In the genomic region with DNA sequence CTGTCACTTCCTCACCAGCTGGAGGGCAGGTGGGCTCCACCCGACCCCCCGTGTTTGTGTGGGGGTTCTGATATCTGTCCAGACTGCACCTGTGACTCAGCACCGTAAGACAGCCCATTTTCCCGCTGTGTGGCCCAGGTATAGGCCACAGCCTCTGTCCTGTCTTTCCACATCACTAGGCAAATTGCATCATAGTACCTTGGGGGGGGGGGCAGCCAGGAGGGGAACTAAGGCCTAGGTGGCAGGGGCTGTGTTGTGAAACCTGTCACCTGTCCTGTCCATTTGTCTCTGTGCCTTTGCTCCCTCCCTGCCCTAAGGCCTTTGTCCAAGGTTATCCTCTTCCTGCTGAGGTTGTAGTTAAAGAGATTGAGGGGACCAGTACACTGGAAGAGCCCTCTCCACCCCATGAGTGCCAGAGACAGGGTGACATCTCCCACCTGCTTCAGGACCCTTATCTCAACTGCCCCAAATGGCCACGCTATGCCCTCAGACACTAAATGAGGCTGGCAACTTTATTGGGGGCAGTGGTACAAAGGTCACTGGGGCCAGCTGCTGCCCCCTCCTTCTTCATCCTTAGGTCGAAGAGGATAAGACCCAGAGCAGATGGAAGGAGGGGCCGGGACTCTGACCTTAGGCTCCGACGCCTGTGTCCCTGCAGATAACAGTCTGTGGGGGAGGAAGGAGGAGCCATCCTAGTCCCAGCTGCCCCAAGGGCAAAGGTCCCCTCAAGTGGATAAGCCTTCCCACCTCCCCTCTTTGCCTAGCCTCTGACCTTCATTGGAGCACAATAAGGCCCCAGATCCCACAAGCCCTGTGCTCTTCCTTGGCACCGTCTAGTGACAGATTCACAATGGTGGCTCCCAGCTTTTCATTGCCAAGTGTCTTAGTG, we compare ENCODE assay signal across 12 mouse cellular contexts. TPM values are rescaled to one million over a fixed set of nuclear protein-coding genes. Genes with fewer than 3 reads are reported as not detected.
DNase-seq lines count a peak whose midpoint lies in the region; ATAC-seq lines count a peak whose summit lies in the region.
"Had no signal": no experiment of that assay in that cellular context is flagged by ENCODE, and none has a peak within 500 bp of the region (broad histone marks: within the 10 kb centered on the region; RNA-seq: fewer than 3 reads in every experiment).

No protein-coding gene starts in this region.

- peak overlapping the region; percentile 89 for H3K4me2 ChIP-seq in heart, embryonic 11.5 days
- peak overlapping the region; percentile 97 for H3K4me2 ChIP-seq in stomach, embryonic 15.5 days
- H3K4me2 ChIP-seq in forebrain, embryonic 11.5 days (ENCODE audit: low read depth, low read length, severe bottlenecking), result no peak overlapping the region

- WGBS in heart, embryonic 11.5 days (ENCODE audit: insufficient replicate concordance), result 45% methylated on average over 10 of the region's 10 CpGs
- WGBS in limb, embryonic 10.5 days, result 52% methylated on average over 10 of the region's 10 CpGs
- 39% methylated on average over 10 of the region's 10 CpGs for WGBS in stomach, embryonic 15.5 days
- WGBS in forebrain, embryonic 11.5 days, result 75% methylated on average over 10 of the region's 10 CpGs

- no peak for DNase-seq in heart, adult 9 months (ENCODE audit: low spot score in 2 of 2)
- DNase-seq in spleen, postnatal 10 days (ENCODE audit: low spot score in 2 of 2), result peak; percentile 55 to 76
- no peak for DNase-seq in spleen, adult 18-20 months
- DNase-seq in limb, embryonic 10.5 days (ENCODE audit: low spot score), result no peak
- no peak for DNase-seq in adrenal gland, postnatal 25 days
- no peak for DNase-seq in forebrain, embryonic 11.5 days (ENCODE audit: low spot score)
- DNase-seq: adrenal gland, postnatal 10 days had no signal

- no peaks in the 10 kb centered on the region for H3K9me3 ChIP-seq in heart, embryonic 11.5 days (replicated peaks; ENCODE audit: control insufficient read depth, low read length)
- H3K9me3 ChIP-seq in limb, embryonic 10.5 days (replicated peaks), result no peaks in the 10 kb centered on the region
- no peaks in the 10 kb centered on the region for H3K9me3 ChIP-seq in stomach, embryonic 15.5 days
- H3K9me3 ChIP-seq in forebrain, embryonic 11.5 days (ENCODE audit: control insufficient read depth, low read length), result no peaks in the 10 kb centered on the region
- H3K9me3 ChIP-seq: embryonic facial prominence, embryonic 15.5 days; limb, embryonic 13.5 days had no signal

- H3K4me3 ChIP-seq in heart, embryonic 11.5 days (ENCODE audit: low read depth, low read length), result peak overlapping the region; percentile 19; the same call in 1 of the 2 replicates
- 0 out of 2 replicates have a peak overlapping the region, but pooled peaks have one; percentile 7 for H3K4me3 ChIP-seq in limb, embryonic 10.5 days
- H3K4me3 ChIP-seq in stomach, embryonic 15.5 days (replicated peaks), result 0 out of 2 replicates have a peak overlapping the region, but pooled peaks have one; percentile 50
- no peak overlapping the region for H3K4me3 ChIP-seq in forebrain, embryonic 11.5 days (ENCODE audit: low read depth, low read length)
- H3K4me3 ChIP-seq: embryonic facial prominence, embryonic 15.5 days; limb, embryonic 13.5 days had no signal

- no peak overlapping the region for H3K9ac ChIP-seq in heart, embryonic 11.5 days (ENCODE audit: low read depth, low read length)
- no peak overlapping the region for H3K9ac ChIP-seq in stomach, embryonic 15.5 days
- no peak overlapping the region; the same call in 1 of the 2 replicates for H3K9ac ChIP-seq in forebrain, embryonic 11.5 days (ENCODE audit: low read length)
- H3K9ac ChIP-seq: embryonic facial prominence, embryonic 15.5 days; limb, embryonic 13.5 days had no signal

- H3K36me3 ChIP-seq in heart, embryonic 11.5 days (ENCODE audit: control insufficient read depth, insufficient read depth, low read length), result no peaks in the 10 kb centered on the region
- peaks cover 4% of the 10 kb centered on the region; the same call in 1 of the 2 replicates for H3K36me3 ChIP-seq in limb, embryonic 10.5 days
- peaks cover 6% of the 10 kb centered on the region; the same call in 1 of the 2 replicates for H3K36me3 ChIP-seq in stomach, embryonic 15.5 days
- no peaks in the 10 kb centered on the region for H3K36me3 ChIP-seq in forebrain, embryonic 11.5 days (ENCODE audit: control insufficient read depth, insufficient read depth, low read length)
- H3K36me3 ChIP-seq: embryonic facial prominence, embryonic 15.5 days; limb, embryonic 13.5 days had no signal

- peaks cover 38% of the 10 kb centered on the region for H3K27me3 ChIP-seq in heart, embryonic 11.5 days (ENCODE audit: control insufficient read depth, insufficient read depth, low read length)
- peaks cover 82% of the 10 kb centered on the region for H3K27me3 ChIP-seq in limb, embryonic 10.5 days (ENCODE audit: low read depth, poor library complexity, severe bottlenecking)
- no peaks in the 10 kb centered on the region for H3K27me3 ChIP-seq in stomach, embryonic 15.5 days (replicated peaks)
- H3K27me3 ChIP-seq in forebrain, embryonic 11.5 days (ENCODE audit: control insufficient read depth, insufficient read depth, low read length), result peaks cover 2% of the 10 kb centered on the region

- 0 out of 2 replicates have a peak, but pooled peaks have one; percentile 32 for ATAC-seq in heart, embryonic 11.5 days (replicated peaks; ENCODE audit: insufficient number of reproducible peaks, low FRiP score, low TSS enrichment)
- ATAC-seq in stomach, embryonic 15.5 days (ENCODE audit: insufficient read depth, low FRiP score, low read depth), result peak; percentile 24; the same call in 1 of the 2 replicates
- ATAC-seq in forebrain, embryonic 11.5 days (replicated peaks; ENCODE audit: low FRiP score), result no peak

- H3K27ac ChIP-seq in heart, embryonic 11.5 days (ENCODE audit: low read depth, low read length), result peak overlapping the region; percentile 75
- no peak overlapping the region for H3K27ac ChIP-seq in limb, embryonic 10.5 days
- H3K27ac ChIP-seq in stomach, embryonic 15.5 days, result peak overlapping the region; percentile 78
- no peak overlapping the region for H3K27ac ChIP-seq in forebrain, embryonic 11.5 days (ENCODE audit: low read depth, low read length)
- H3K27ac ChIP-seq: embryonic facial prominence, embryonic 15.5 days; limb, embryonic 13.5 days had no signal

- H3K4me1 ChIP-seq in heart, embryonic 11.5 days (ENCODE audit: control insufficient read depth, insufficient read depth, low read length), result peaks cover 9% of the 10 kb centered on the region
- peaks cover 30% of the 10 kb centered on the region for H3K4me1 ChIP-seq in limb, embryonic 10.5 days
- peaks cover 30% of the 10 kb centered on the region for H3K4me1 ChIP-seq in stomach, embryonic 15.5 days
- peaks cover 7% of the 10 kb centered on the region for H3K4me1 ChIP-seq in forebrain, embryonic 11.5 days (replicated peaks; ENCODE audit: control insufficient read depth, insufficient read depth, low read length)

RNA-seq across cellular contexts. Expression of a gene that starts 2.1 kb away (rescaled TPM):
- 4.9 and 7.3 TPM in 2 replicates for polyA plus RNA-seq in heart, embryonic 11.5 days (2014; fragmentation: Nextera tagmentation; extraction: Ambion mirVana)
- polyA plus RNA-seq in limb, embryonic 10.5 days (2016; fragmentation: Nextera tagmentation; extraction: Ambion mirVana), result 5.4 and 6.6 TPM in 2 replicates
- 44.5 and 51.2 TPM in 2 replicates for polyA plus RNA-seq in stomach, embryonic 15.5 days (2015; fragmentation: Nextera tagmentation; extraction: Ambion mirVana)
- total RNA-seq in adrenal gland, postnatal 25 days (2021), result 8.0 and 12.8 TPM in 2 replicates
- polyA plus RNA-seq in forebrain, embryonic 11.5 days (2014; fragmentation: Nextera tagmentation; extraction: Ambion mirVana), result 7.0 and 8.0 TPM in 2 replicates

RNA-seq across cellular contexts. Expression of a gene that starts 2.6 kb away (rescaled TPM):
- 0.77 and 1.6 TPM in 2 replicates for polyA plus RNA-seq in heart, embryonic 11.5 days (2014; fragmentation: Nextera tagmentation; extraction: Ambion mirVana)
- 6.1 and 6.3 TPM in 2 replicates for polyA plus RNA-seq in limb, embryonic 10.5 days (2016; fragmentation: Nextera tagmentation; extraction: Ambion mirVana)
- 4.8 and 5.4 TPM in 2 replicates for polyA plus RNA-seq in stomach, embryonic 15.5 days (2015; fragmentation: Nextera tagmentation; extraction: Ambion mirVana)
- 3.0 and 4.3 TPM in 2 replicates for total RNA-seq in adrenal gland, postnatal 25 days (2021)
- 3.8 and 4.5 TPM in 2 replicates for polyA plus RNA-seq in forebrain, embryonic 11.5 days (2014; fragmentation: Nextera tagmentation; extraction: Ambion mirVana)

RNA-seq across cellular contexts. Expression of a gene that starts 11.5 kb away (rescaled TPM):
- 29.7 and 31.0 TPM in 2 replicates for polyA plus RNA-seq in heart, embryonic 11.5 days (2014; fragmentation: Nextera tagmentation; extraction: Ambion mirVana)
- 58.2 and 60.9 TPM in 2 replicates for polyA plus RNA-seq in limb, embryonic 10.5 days (2016; fragmentation: Nextera tagmentation; extraction: Ambion mirVana)
- polyA plus RNA-seq in stomach, embryonic 15.5 days (2015; fragmentation: Nextera tagmentation; extraction: Ambion mirVana), result 40.5 and 46.4 TPM in 2 replicates
- 31.7 and 33.5 TPM in 2 replicates for total RNA-seq in adrenal gland, postnatal 25 days (2021)
- polyA plus RNA-seq in forebrain, embryonic 11.5 days (2014; fragmentation: Nextera tagmentation; extraction: Ambion mirVana), result 39.7 and 45.2 TPM in 2 replicates

RNA-seq across cellular contexts. Expression of a gene that starts 16.3 kb away (rescaled TPM):
- polyA plus RNA-seq in heart, embryonic 11.5 days (2014; fragmentation: Nextera tagmentation; extraction: Ambion mirVana), result 2.4 and 3.7 TPM in 2 replicates
- 0.39 and 0.48 TPM in 2 replicates for polyA plus RNA-seq in limb, embryonic 10.5 days (2016; fragmentation: Nextera tagmentation; extraction: Ambion mirVana)
- polyA plus RNA-seq in stomach, embryonic 15.5 days (2015; fragmentation: Nextera tagmentation; extraction: Ambion mirVana), result 13.7 and 17.0 TPM in 2 replicates
- total RNA-seq in adrenal gland, postnatal 25 days (2021), result 8.9 and 10.4 TPM in 2 replicates
- polyA plus RNA-seq in forebrain, embryonic 11.5 days (2014; fragmentation: Nextera tagmentation; extraction: Ambion mirVana), result 0.51 and 0.76 TPM in 2 replicates

RNA-seq across cellular contexts. Expression of a gene that starts 24.4 kb away (rescaled TPM):
- not detected in 2 replicates for polyA plus RNA-seq in heart, embryonic 11.5 days (2014; fragmentation: Nextera tagmentation; extraction: Ambion mirVana)
- polyA plus RNA-seq in limb, embryonic 10.5 days (2016; fragmentation: Nextera tagmentation; extraction: Ambion mirVana), result 0.31 and 0.48 TPM in 2 replicates
- polyA plus RNA-seq in stomach, embryonic 15.5 days (2015; fragmentation: Nextera tagmentation; extraction: Ambion mirVana), result 0.30 and 0.67 TPM in 2 replicates
- 0.15 TPM in 1 of 2 replicates, not detected in the other for total RNA-seq in adrenal gland, postnatal 25 days (2021)
- polyA plus RNA-seq in forebrain, embryonic 11.5 days (2014; fragmentation: Nextera tagmentation; extraction: Ambion mirVana), result 0.36 and 0.87 TPM in 2 replicates
- polyA plus RNA-seq: heart, embryonic 14.5 days had no signal

Comparison
In these comparisons a context has a peak if more than half of its experiments do, and no peak if none do; other contexts are left out.
1. DNase-seq: peak in spleen, postnatal 10 days (2 of 2); none in heart, adult 9 months (0 of 2), spleen, adult 18-20 months (0 of 2), limb, embryonic 10.5 days (single experiment), adrenal gland, postnatal 25 days (single experiment) and forebrain, embryonic 11.5 days (single experiment).
2. H3K27ac ChIP-seq: peak in heart, embryonic 11.5 days (single experiment) and stomach, embryonic 15.5 days (single experiment); none in limb, embryonic 10.5 days (single experiment) and forebrain, embryonic 11.5 days (single experiment).